Mouse (Mus musculus) midbrain, embryonic 11.5 days (tissue): ENCODE measurements at regions not wholly inside any gene's neighbourhood (a gene's known extent, or its start where the extent isn't known, plus 50 kb on each side); places are given as distances from the start of the nearest gene placed in this dataset.

Source experiments
- ATAC-seq: fragments of 200-750 bp; cut with Nextera tagmentation; 2 replicates; pipeline ENCODE4 v1.8.0; 2017; ENCODE audit warnings: moderate TSS enrichment, moderate library complexity; ENCODE audit not compliant: low FRiP score
- DNase-seq: peaks from one replicate; pipeline ENCODE4 v3.0.0; 2015; ENCODE audit warnings: low spot score; ENCODE audit errors: missing footprints
- H3K27ac ChIP-seq: fragments of 300-500 bp; sonication (generic); 2 replicates; pipeline ENCODE4 v1.5.1; 2014; ENCODE audit warnings: low read depth, low read length
- H3K27me3 ChIP-seq: fragments of 300-500 bp; sonication (generic); 2 replicates; pipeline ENCODE4 v1.6.1; 2014; ENCODE audit warnings: mild to moderate bottlenecking, low read length, moderate library complexity, mixed read lengths; ENCODE audit not compliant: control insufficient read depth, insufficient read depth
- H3K36me3 ChIP-seq: fragments of 300-500 bp; sonication (generic); 2 replicates; pipeline ENCODE4 v1.6.1; 2014; ENCODE audit warnings: mild to moderate bottlenecking, low read length, moderate library complexity, mixed read lengths; ENCODE audit not compliant: control insufficient read depth, insufficient read depth
- H3K4me1 ChIP-seq: fragments of 300-500 bp; sonication (generic); 2 replicates; pipeline ENCODE4 v1.6.1; 2014; ENCODE audit warnings: low read length; ENCODE audit not compliant: control insufficient read depth, insufficient read depth
- H3K4me2 ChIP-seq: fragments of 300-500 bp; sonication (generic); 2 replicates; pipeline ENCODE4 v1.6.1; 2014; ENCODE audit warnings: mild to moderate bottlenecking, moderate library complexity
- H3K4me3 ChIP-seq: fragments of 300-500 bp; sonication (generic); 2 replicates; pipeline ENCODE4 v1.5.1; 2014; ENCODE audit warnings: low read depth, low read length
- H3K9ac ChIP-seq: fragments of 300-500 bp; sonication (generic); 2 replicates; pipeline ENCODE4 v1.6.1; 2014; ENCODE audit warnings: low read length
- H3K9me3 ChIP-seq: fragments of 300-500 bp; sonication (generic); 2 replicates; pipeline ENCODE4 v1.6.1; 2016; ENCODE audit warnings: low read length; ENCODE audit not compliant: control insufficient read depth
- WGBS: fragments of 180-500 bp; shearing (Covaris S2); extraction: QIAGEN DNeasy Blood & Tissue Kit; methylation state at CpG from one replicate; pipeline ENCODE4 v1.1.7; 2014; 5-methylcytosine and 5-hydroxymethylcytosine counted together

DNA sequence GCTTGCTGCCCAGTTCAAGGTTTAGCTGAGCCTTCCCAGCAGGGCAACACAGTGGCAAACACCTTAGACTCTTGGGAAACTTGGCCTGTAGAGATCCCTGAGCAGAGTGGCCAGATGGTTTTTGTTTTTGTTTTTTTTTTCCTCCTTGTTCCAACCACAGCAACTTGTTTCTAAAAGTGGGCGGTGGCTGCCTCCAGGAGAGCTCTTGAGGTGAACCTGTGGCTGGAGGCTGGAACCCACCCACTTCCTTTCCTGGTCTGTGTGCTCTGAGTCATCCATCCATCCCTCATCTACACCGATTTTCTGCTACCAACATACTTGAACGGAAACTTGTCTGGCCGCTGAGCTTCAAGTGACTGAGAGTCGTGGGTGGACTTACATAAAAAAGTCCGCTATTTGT is 107.4 kb upstream of the Fut8 start:
- no peaks in the 10 kb centered on the region for H3K9me3 ChIP-seq
- DNase-seq (no peak), ATAC-seq (no peak)
- WGBS: 75% methylated on average over 6 of the region's 6 CpGs
- H3K27ac ChIP-seq: no peak overlapping the region
- H3K27me3 ChIP-seq: no peaks in the 10 kb centered on the region
- no peaks in the 10 kb centered on the region for H3K4me1 ChIP-seq
- no peak overlapping the region for H3K9ac ChIP-seq
- no peak overlapping the region for H3K4me2 ChIP-seq
- no peaks in the 10 kb centered on the region for H3K36me3 ChIP-seq
- no peak overlapping the region for H3K4me3 ChIP-seq

DNA sequence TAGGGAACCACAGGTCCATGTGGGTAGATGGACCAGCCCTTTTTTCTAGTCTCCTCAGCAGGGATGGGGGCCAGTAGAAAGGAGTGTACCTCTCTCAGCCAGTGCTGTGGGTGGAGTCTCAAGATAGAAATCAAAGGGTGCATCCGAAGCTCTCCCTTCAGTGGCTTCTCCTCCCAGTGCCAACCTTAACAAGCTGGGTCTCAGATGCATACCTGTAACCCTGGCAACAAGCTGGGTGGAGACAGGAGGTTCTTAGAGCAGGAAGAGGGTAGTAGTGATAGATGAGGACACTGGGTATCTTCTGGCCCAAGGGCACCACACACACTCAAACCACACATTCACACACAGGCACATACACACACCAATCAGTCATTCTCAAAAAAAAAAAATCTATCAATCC is 113.7 kb upstream of the Fut8 start:
- no peaks in the 10 kb centered on the region for H3K9me3 ChIP-seq
- 25% methylated on average over 1 of the region's 1 CpGs for whole genome bisulfite sequencing

DNA sequence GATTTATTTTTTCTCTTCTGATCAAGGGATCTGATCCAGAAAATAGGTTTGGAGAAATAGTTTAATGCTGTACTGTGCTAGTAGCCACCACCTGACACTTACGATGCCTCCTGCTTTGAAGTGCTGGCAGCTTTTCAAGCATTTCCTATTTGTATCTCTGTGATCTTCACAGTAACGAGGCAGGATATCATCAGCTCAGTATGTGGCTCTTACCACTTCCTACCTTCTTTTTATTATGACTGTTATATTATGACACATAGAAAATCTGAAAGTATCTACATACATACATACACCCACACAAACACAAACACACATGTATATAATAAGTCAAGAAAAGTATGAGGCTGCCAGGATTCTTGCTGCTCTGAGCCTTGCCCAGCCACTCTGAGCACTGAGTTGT is 124.4 kb upstream of the Fut8 start:
- WGBS: 84% methylated on average over 2 of the region's 2 CpGs
- Histone ChIP-seq H3K4me3 (no peak overlapping the region), H3K4me2 (no peak overlapping the region), H3K9me3 (no peaks in the 10 kb centered on the region), H3K4me1 (no peaks in the 10 kb centered on the region), H3K9ac (no peak overlapping the region), H3K27ac (no peak overlapping the region), H3K27me3 (no peaks in the 10 kb centered on the region), H3K36me3 (no peaks in the 10 kb centered on the region)
- DNase-seq: no peak
- no peak for ATAC-seq

More for the DNA sequence above, 113.7 kb upstream of the Fut8 start:
- no peak overlapping the region for H3K9ac ChIP-seq
- H3K4me2 ChIP-seq: no peak overlapping the region
- ATAC-seq (no peak), DNase-seq (no peak)
- H3K4me1 ChIP-seq: no peaks in the 10 kb centered on the region
- no peaks in the 10 kb centered on the region for H3K27me3 ChIP-seq
- no peak overlapping the region for H3K4me3 ChIP-seq
- no peaks in the 10 kb centered on the region for H3K36me3 ChIP-seq
- H3K27ac ChIP-seq: no peak overlapping the region

DNA sequence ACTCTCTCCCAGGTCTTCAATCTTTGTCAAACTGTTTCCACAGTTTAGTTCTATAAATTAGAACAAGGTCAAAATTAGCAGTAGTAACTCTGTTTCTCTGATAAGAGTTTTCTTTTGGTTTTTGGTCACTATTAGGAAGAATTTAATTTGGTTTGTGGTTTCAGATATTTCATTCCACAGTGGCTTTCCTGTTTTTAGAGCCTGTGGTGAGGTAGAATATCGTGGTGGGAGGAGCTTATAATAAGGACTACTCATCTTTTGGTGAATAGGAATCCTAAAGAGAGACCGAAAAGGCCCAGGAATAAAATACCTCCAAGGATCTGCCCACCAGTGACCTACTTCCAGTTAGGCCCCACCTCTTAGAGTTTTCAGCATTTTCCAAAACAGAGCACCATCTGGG is 125.8 kb upstream of the Fut8 start:
- no peak for ATAC-seq
- Histone ChIP-seq H3K4me1 (no peaks in the 10 kb centered on the region), H3K36me3 (no peaks in the 10 kb centered on the region), H3K27ac (no peak overlapping the region), H3K4me2 (no peak overlapping the region), H3K27me3 (no peaks in the 10 kb centered on the region), H3K9ac (no peak overlapping the region), H3K9me3 (no peaks in the 10 kb centered on the region), H3K4me3 (no peak overlapping the region)
- 89% methylated on average over 2 of the region's 2 CpGs for WGBS
- DNase-seq: no peak

DNA sequence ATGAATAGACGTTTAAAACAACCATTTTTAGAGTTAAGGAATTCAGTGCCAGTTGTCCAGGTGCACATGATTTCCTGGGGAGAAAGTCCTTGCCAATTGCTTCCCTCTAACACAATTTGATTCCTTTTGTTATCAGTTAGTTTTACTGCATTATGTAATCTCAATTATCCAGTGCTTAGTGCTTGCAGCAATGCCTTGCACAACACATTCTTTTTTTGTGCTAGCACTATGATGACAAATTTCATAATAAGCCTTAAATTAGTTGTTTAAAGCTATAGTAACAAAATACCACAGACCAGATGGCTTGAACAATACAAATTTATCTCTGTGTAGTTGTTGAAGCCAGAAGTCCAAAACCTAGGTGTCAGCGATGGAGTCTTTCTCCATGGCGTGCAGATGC is 130.7 kb upstream of the Fut8 start:
- no peak overlapping the region for H3K27ac ChIP-seq
- ATAC-seq (no peak), DNase-seq (no peak)
- H3K4me2 ChIP-seq: no peak overlapping the region
- H3K27me3 ChIP-seq: no peaks in the 10 kb centered on the region
- 92% methylated on average over 3 of the region's 3 CpGs for WGBS
- H3K36me3 ChIP-seq: no peaks in the 10 kb centered on the region
- no peaks in the 10 kb centered on the region for H3K9me3 ChIP-seq
- H3K4me3 ChIP-seq: no peak overlapping the region
- no peak overlapping the region for H3K9ac ChIP-seq
- no peaks in the 10 kb centered on the region for H3K4me1 ChIP-seq

DNA sequence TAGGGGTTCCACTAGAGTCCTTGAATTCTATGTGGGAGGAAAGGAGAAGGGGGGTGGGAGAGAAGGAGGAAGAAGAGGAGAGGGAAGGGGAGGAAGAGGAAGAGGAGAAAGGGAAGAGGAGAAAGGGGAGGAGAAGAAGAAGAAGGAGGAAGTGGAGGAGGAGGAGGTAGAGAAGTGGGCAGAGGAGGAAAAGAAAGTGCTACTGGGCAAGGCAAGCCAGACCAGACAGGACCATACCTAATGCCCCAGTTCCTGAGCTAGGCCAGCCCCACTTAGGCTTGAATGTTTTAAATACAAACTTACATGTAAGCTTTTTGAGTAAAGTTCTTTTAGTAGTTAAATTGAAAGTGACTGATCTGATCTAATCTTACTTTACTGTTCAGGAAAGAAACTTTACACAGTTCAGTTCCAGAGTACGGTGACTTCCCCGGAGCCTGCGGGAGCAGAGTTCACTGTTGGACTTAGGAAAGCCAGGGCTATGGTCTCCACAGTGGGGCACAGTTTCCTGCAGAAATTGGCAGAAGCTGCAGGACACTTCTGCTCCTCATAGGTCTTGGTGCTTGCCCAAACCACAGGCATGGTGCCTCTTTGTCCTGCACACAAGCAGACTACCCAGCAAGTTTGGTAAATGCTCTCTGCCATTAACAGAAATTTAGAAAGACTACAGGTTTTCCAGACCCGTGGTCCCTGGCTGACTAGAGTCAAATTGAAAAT is 131.9 kb upstream of the Fut8 start:
- ATAC-seq (no peak), DNase-seq (no peak)
- WGBS: 84% methylated on average over 4 of the region's 4 CpGs
- no peaks in the 10 kb centered on the region for H3K9me3 ChIP-seq
- no peaks in the 10 kb centered on the region for H3K4me1 ChIP-seq
- H3K4me3 ChIP-seq: no peak overlapping the region
- no peak overlapping the region for H3K27ac ChIP-seq
- H3K36me3 ChIP-seq: no peaks in the 10 kb centered on the region
- H3K4me2 ChIP-seq: no peak overlapping the region
- no peak overlapping the region for H3K9ac ChIP-seq
- no peaks in the 10 kb centered on the region for H3K27me3 ChIP-seq

DNA sequence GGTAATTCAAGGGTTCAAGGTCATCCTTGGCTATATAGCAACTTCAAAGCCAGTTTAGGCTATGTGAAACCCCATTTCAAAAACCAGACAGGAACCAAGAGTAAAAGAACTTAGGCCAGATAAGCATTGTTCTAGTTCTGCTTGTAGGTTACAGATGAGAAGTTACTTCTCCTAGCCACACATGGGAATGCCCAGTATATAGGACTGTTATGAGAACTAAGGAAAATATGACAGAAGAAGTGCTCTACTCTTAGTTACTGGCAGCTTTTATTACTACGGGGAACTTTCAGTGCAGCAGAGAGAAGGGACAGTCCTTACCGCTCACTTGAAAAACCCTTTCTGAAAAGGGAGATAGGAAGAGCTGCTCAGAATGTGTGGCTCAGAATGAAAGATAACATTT is 137.4 kb upstream of the Fut8 start:
- no peak overlapping the region for H3K27ac ChIP-seq
- WGBS: 98% methylated on average over 2 of the region's 2 CpGs
- no peaks in the 10 kb centered on the region for H3K4me1 ChIP-seq
- no peaks in the 10 kb centered on the region for H3K9me3 ChIP-seq
- no peaks in the 10 kb centered on the region for H3K36me3 ChIP-seq
- H3K27me3 ChIP-seq: no peaks in the 10 kb centered on the region
- ATAC-seq: no peak
- H3K9ac ChIP-seq: no peak overlapping the region
- H3K4me2 ChIP-seq: no peak overlapping the region
- H3K4me3 ChIP-seq: no peak overlapping the region
- DNase-seq: no peak

DNA sequence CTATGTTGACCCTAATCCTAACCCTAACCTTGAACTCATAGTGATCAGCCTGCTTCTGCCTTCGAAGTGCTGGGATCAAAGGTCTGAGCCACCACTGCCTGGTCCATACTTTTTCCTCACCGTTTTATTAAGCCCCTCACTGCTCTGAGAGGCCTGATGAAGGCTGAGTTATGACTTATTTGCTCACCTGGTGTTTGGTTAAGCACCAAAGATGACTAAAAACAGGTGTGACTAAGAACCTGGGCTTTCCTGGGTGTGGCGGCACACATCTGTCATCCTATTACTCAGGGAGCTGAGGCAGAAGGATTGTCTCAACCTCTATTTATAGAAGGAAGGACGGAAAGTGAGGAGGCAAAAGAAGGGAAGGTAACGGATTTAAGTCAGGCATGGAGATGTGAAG is 137.5 kb upstream of the Max start:
- ATAC-seq (no peak), DNase-seq (no peak)
- Histone ChIP-seq H3K36me3 (no peaks in the 10 kb centered on the region), H3K4me2 (no peak overlapping the region), H3K9me3 (no peaks in the 10 kb centered on the region), H3K27ac (no peak overlapping the region), H3K9ac (no peak overlapping the region), H3K4me1 (no peaks in the 10 kb centered on the region), H3K27me3 (no peaks in the 10 kb centered on the region), H3K4me3 (no peak overlapping the region)
- 85% methylated on average over 5 of the region's 5 CpGs for WGBS

DNA sequence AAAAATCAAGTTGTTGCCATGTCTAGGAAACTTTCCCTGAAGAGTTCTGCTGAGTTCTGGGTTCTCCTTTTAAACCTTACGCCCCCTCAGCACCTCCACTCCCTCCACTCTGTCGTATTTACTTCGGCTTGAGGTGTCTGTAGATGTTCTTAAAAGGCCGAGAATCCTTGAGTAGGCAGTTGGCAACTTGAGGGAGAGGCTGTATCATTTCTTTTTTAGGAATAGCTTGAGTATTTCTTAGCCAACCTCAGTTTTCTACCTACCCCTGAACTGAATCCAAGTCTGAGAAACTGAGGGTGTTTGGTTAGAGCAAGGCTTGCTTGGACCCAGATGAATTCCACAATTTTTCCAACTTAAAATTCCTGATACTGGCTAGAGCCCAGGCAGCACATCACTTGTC is 136.8 kb upstream of the Max start:
- Histone ChIP-seq H3K36me3 (no peaks in the 10 kb centered on the region), H3K4me2 (no peak overlapping the region), H3K27ac (no peak overlapping the region), H3K4me3 (no peak overlapping the region), H3K27me3 (no peaks in the 10 kb centered on the region), H3K9ac (no peak overlapping the region), H3K4me1 (no peaks in the 10 kb centered on the region), H3K9me3 (no peaks in the 10 kb centered on the region)
- DNase-seq (no peak), ATAC-seq (no peak)
- WGBS: 89% methylated on average over 4 of the region's 4 CpGs
